ENCODE assay signal across 41 mouse cellular contexts in genomic region chr17:3667287-3667686, GRCm38 (mm10). TPM values are rescaled to one million over a fixed set of nuclear protein-coding genes. Genes with fewer than 3 reads are reported as not detected.
"Had no signal": no experiment of that assay in that cellular context is flagged by ENCODE, and none has a peak within 500 bp of the region (broad histone marks: within the 10 kb centered on the region; RNA-seq: fewer than 3 reads in every experiment).

No protein-coding gene starts in this region.

- H3K9ac ChIP-seq: heart, embryonic 13.5 days; heart, embryonic 15.5 days; hindbrain, embryonic 13.5 days; hindbrain, embryonic 15.5 days; kidney, embryonic 15.5 days; limb, embryonic 13.5 days; limb, embryonic 15.5 days; liver, embryonic 12.5 days; liver, embryonic 14.5 days had no signal

- H3K4me1 ChIP-seq: heart, embryonic 13.5 days; heart, embryonic 15.5 days; hindbrain, embryonic 13.5 days; hindbrain, embryonic 15.5 days; kidney, embryonic 15.5 days; limb, embryonic 13.5 days; limb, embryonic 15.5 days; liver, embryonic 12.5 days had no signal

- DNase-seq: gastrocnemius, postnatal 14 days; gastrocnemius, postnatal 36 days; heart, adult 11 months; heart, adult 2 months; heart, postnatal 14 days; heart, postnatal 36 days; kidney, adult 11 months; kidney, adult 2 months; kidney, adult 9 months; kidney, postnatal 14 days; kidney, postnatal 36 days; layer of hippocampus, adult 9-11 months; layer of hippocampus, postnatal 36 days; left cerebral cortex, postnatal 4 days had no signal

- H3K4me2 ChIP-seq: heart, embryonic 11.5 days; heart, embryonic 13.5 days; heart, embryonic 15.5 days; hindbrain, embryonic 13.5 days; hindbrain, embryonic 15.5 days; kidney, embryonic 15.5 days; limb, embryonic 13.5 days; limb, embryonic 15.5 days; liver, embryonic 12.5 days had no signal

- H3K27ac ChIP-seq: heart, adult 2 months; heart, embryonic 13.5 days; heart, embryonic 15.5 days; hindbrain, embryonic 13.5 days; hindbrain, embryonic 15.5 days; hindbrain, postnatal 0 days; kidney, embryonic 15.5 days; kidney, postnatal 0 days; limb, embryonic 13.5 days; limb, embryonic 15.5 days; liver, embryonic 12.5 days; liver, embryonic 14.5 days had no signal

- H3K9me3 ChIP-seq: heart, embryonic 13.5 days; heart, embryonic 15.5 days; hindbrain, embryonic 13.5 days; hindbrain, embryonic 15.5 days; kidney, embryonic 15.5 days; limb, embryonic 13.5 days; limb, embryonic 15.5 days; liver, embryonic 12.5 days had no signal

- H3K27me3 ChIP-seq: heart, embryonic 13.5 days; heart, embryonic 15.5 days; hindbrain, embryonic 13.5 days; hindbrain, embryonic 15.5 days; kidney, embryonic 15.5 days; limb, embryonic 13.5 days; limb, embryonic 15.5 days; liver, embryonic 12.5 days had no signal

- H3K36me3 ChIP-seq: heart, embryonic 13.5 days; heart, embryonic 15.5 days; hindbrain, embryonic 13.5 days; hindbrain, embryonic 15.5 days; kidney, embryonic 15.5 days; limb, embryonic 13.5 days; limb, embryonic 15.5 days; liver, embryonic 12.5 days had no signal

- ATAC-seq: hindbrain, postnatal 0 days; intestine, embryonic 16.5 days; liver, embryonic 12.5 days had no signal

- H3K4me3 ChIP-seq: heart, adult 2 months; heart, embryonic 13.5 days; heart, embryonic 15.5 days; hindbrain, embryonic 13.5 days; hindbrain, embryonic 15.5 days; kidney, embryonic 15.5 days; limb, embryonic 13.5 days; limb, embryonic 15.5 days; liver, embryonic 12.5 days had no signal

RNA-seq across cellular contexts. Expression of gene Nox3, which starts 28.8 kb away (rescaled TPM):
- total RNA-seq: gastrocnemius, adult 18-20 months; gastrocnemius, adult 8-10 months; gastrocnemius, postnatal 14 days; gastrocnemius, postnatal 36 days; heart, adult 2 months; heart, postnatal 14 days; heart, postnatal 36 days; hematopoietic stem cell, adult 5-6 weeks; hindbrain, postnatal 0 days; layer of hippocampus, adult 18-20 months; layer of hippocampus, adult 8-10 months; layer of hippocampus, postnatal 14 days; layer of hippocampus, postnatal 36 days; left cerebral cortex, adult 8-10 months; left cerebral cortex, postnatal 25 days; liver, adult 2 months had no signal
- polyA plus RNA-seq: gonadal fat pad, adult 2 months; heart, adult 2 months; heart, embryonic 11.5 days; heart, embryonic 13.5 days; heart, embryonic 15.5 days; heart, postnatal 0 days; hindbrain, embryonic 13.5 days; hindbrain, embryonic 15.5 days; hindbrain, postnatal 0 days; intestine, embryonic 14.5 days; intestine, embryonic 16.5 days; kidney, adult 2 months; kidney, embryonic 15.5 days; kidney, postnatal 0 days; large intestine, adult 2 months; limb, embryonic 11.5 days; limb, embryonic 13.5 days; limb, embryonic 15.5 days; liver, adult 2 months; liver, embryonic 12.5 days; liver, embryonic 14.5 days had no signal
